Mouse (Mus musculus) right cerebral cortex, adult 18-20 months (tissue): ENCODE data around the gene Abcb9.
"Not testable (repeated sequence)": the region's sequence is repeated elsewhere in the genome, so short reads cannot be mapped to it uniquely, and the experiment has no call there.

Experiments used
- DNase-seq: peaks from one replicate; pipeline ENCODE4 v3.0.0; 2022; ENCODE audit warnings: mixed read lengths

Abcb9 gene

DNA sequence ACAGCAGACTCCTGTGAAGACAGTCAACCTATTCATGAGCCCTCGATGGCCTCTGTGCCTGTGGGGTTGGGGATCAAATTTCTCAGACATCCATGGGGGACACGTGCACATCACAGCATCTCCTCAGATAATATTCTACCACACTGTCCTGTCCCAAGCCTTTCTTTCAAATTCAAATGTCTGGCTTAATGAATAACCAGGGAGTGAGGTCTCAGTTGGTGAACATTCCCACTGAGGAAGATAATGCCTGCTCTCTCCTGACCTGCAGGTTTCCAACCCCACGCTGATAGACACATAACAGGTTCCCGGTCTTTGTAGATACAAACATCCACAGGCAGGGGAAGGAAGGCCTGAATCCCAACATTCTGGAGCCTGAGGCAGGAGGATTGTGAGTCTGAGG is 38.6 kb downstream of the Abcb9 start:
- DNase-seq, result no peak

GRCm38 (mm10) chr5:124056219-124056618 is 39.4 kb downstream of the Abcb9 start:
- DNase-seq, result no peak

DNA sequence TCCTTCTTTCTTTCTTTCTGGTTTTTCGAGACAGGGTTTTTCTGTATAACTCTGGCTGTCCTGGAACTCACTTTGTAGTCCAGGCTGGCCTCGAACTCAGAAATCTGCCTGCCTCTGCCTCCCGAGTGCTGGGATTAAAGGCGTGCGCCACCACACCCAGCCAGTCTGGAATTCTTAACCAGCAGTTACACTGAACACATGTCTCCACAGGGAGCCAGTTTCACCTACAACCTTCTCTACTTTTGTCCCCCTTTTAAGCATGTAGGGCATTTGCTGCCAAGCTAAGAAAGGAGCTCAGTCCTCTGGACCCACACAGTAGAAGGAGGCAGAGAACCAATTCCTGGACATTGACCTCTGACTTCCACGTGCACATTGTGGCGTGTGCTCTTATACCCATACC is 43.0 kb downstream of the Abcb9 start:
- not testable (repeated sequence) for DNase-seq

DNA sequence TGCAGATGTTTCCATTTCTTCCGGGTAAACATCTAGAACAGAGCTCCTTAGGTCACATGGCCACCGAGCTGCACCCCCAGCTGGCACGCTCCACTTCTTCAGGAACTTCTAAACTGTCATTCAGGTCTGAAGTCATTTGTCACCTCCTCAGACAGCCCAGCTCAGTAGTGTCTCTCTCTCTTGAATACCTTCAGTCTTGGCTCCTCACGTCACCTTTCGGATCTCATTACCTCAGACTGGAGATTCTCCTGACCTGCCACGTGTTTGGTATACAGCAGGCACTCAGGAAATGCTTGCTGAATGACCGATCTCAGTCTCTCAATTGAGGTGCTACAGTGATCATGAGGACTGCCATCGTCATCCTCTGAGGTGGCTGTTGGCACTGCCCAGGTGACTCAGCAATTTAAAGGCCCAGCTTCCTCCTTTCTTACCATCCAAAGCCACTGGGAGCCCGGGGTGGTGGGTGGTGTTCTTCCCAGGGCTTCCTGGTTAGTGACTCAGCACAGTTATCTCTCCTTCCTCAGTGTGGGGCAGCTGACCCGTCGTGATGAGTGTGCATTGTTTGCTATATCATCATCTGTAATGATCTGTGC is 43.6 kb downstream of the Abcb9 start:
- DNase-seq, result no peak

GRCm38 (mm10) chr5:124050095-124051050 is 45.2 kb downstream of the Abcb9 start:
- no peak for DNase-seq

- DNase-seq, result peak; percentile 53
Observed at GRCm38 (mm10) chr5:124049249-124050045, 46.2 kb downstream of the Abcb9 start.

DNA sequence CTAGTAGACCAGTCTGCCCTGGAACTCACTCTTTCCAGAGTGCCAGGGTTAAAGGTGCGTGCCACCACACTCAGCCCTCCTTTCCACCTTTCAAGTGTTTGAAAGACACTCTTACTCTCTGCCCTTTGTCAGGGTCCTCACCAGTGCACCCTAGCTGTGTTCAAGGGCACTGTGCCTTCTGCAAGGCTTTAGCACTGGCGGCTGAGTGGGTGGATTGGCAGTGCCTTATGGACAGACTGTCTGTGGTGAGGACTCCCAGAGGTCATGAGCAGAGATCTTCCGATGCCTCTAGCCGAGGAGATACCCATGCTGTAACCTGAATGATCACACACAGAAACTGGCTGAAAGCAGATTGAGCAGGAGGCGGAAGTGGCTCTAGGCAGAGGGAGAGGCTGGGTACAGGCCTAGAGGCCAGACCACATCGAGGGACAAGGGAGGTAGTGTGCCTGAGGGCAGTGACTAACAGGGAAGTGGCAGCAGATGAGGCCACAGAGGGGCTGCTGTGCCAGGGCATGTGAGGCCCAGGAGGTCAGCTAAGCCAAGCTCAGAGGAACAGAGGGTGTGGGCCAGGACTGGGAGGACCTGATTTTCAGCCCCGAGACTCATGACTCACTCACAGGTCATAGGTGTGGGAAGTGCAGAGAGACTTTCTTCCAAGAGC is 48.7 kb downstream of the Abcb9 start:
- no peak for DNase-seq

DNA sequence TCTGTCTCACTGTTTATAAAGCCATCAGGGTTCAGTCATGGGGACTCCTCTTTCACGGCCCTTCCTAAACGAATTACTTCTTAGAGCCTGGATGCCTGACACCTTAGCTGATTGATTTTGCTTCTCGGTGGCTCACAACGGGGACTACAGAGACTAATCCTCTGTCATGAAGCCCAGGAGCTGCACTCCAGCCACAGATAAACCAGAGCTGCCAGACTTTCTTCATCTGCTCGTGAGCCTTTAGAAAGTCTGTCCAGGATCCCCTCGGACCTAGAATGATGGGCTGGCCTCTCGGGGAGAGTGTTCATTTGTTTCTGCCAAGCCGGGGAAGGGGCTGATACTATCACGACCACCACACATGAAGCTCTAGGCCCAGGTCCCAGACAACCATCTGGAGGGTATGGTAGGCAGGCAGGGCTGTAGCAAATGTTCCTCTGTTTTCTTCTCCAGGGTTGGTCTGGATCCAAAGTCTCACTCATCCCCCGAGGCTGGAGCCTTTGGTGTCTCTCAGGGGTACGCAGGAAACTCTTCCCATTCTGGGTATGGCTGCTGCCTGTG is 50.1 kb downstream of the Abcb9 start:
- DNase-seq, result no peak

DNA sequence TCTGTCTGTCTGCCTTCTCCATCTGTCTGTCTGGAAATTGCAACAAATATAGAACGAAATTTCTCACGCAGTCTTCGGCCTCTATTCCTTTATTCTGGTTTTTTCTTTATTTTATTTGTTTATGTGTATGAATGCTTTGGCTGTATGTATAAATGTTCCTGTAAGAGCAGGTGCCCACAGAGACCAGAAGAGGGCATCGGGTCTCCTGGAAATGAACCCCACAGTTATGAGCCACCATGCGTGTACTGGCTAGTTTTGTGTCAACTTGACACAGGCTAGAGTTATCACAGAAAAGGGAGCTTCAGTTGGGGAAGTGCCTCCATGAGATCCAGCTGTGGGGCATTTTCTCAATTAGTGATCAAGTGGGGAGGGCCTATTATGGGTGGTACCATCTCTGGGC is 51.6 kb downstream of the Abcb9 start:
- no peak for DNase-seq

- DNase-seq, result peak; percentile 92
Observed at GRCm38 (mm10) chr5:124043212-124043978, 52.2 kb downstream of the Abcb9 start.

GRCm38 (mm10) chr5:124041097-124041496 is 54.5 kb downstream of the Abcb9 start:
- no peak for DNase-seq

DNA sequence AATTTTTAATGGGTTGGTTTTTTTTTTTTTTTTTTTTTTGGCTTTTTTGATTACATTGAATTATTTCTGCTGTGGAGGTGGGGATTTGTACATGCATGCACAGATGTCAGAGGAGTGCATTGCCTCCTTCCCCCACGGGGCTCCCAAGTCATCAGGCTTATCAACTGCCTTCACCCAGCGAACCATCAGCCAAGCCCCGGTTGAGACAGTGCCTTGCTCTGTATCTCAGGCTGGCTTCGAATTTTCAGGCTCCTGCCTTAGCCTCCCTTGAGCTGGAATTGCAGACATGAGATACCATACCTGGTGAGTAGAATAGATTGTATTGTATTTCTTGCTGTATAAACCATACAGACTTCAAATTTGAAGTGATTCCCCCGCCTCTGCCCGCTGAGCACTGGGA is 56.0 kb downstream of the Abcb9 start:
- DNase-seq, result no peak

DNA sequence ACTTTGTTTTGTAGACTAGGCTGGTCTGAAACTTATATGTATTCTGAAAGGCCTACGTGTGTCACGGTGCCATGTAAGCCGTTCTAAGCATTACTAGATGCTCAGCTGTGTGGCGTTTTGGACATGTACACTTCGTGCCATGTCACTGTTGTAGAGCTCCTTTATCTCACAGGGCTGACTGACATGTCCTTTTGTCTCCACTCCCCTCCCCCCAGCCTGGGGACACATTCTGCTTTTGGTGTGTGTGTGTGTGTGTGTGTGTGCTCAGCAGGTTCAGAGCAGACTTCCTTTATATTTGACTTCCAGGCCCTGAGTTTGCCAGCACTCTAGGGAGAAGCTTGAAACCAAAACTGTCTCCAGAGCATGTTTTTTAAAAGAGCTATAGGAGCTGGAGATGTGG is 58.8 kb downstream of the Abcb9 start:
- DNase-seq, result no peak

- no peak for DNase-seq
Observed at GRCm38 (mm10) chr5:124036341-124036740, 59.3 kb downstream of the Abcb9 start.

- no peak for DNase-seq
Observed at GRCm38 (mm10) chr5:124035806-124036205, 59.8 kb downstream of the Abcb9 start.

DNA sequence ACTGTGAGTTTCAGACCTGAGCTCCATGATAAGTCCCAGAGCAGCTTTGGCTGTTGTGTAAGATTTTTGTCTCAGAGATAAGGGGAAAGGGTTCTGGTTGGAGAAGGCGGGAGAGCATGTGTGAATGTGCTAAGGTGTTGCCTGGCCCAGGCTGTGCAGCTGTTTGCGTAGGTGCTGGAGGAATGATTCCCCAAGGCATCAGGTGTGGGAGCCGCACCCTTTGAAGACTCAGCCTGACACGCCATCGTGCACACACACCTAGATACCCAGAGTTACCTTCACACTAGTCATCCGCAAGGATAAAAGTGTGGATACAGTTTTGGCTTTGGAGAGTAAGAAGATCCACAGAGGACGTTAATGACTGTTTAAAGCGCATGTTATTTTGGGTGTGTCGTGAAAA is 60.2 kb downstream of the Abcb9 start:
- no peak for DNase-seq

- DNase-seq, result no peak
Observed at GRCm38 (mm10) chr5:124034471-124034870, 61.1 kb downstream of the Abcb9 start.

DNA sequence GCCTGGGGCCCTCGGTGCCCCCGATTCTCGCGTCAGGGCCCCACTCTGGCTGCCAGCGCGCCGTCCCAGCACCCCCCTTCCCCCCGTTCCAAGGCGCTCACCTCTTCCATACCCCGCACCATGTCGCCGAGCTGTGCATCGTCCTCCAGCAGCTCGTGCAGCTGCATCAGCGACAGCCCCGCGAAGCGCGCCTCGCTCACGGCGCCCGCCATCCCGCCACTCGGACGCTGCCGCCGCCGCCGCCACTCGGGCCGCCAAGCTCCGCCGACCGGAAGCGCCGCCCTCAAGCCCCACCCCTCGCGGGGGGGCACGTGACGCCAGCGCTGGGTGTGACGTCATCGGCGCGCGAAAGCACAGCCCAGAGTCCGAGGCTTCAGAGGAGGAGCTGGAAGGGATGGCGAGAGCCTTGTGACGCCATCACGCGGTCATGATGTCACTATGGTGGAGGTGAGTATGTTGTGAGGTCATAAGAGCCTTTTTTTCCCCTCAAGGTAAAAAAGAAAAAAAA is 63.5 kb downstream of the Abcb9 start, which contains the start of gene Vps37b:
Gene Vps37b (minus strand): TSS at position 270 of the 508 bp plus-strand sequence.
- DNase-seq, result peak; percentile 92

DNA sequence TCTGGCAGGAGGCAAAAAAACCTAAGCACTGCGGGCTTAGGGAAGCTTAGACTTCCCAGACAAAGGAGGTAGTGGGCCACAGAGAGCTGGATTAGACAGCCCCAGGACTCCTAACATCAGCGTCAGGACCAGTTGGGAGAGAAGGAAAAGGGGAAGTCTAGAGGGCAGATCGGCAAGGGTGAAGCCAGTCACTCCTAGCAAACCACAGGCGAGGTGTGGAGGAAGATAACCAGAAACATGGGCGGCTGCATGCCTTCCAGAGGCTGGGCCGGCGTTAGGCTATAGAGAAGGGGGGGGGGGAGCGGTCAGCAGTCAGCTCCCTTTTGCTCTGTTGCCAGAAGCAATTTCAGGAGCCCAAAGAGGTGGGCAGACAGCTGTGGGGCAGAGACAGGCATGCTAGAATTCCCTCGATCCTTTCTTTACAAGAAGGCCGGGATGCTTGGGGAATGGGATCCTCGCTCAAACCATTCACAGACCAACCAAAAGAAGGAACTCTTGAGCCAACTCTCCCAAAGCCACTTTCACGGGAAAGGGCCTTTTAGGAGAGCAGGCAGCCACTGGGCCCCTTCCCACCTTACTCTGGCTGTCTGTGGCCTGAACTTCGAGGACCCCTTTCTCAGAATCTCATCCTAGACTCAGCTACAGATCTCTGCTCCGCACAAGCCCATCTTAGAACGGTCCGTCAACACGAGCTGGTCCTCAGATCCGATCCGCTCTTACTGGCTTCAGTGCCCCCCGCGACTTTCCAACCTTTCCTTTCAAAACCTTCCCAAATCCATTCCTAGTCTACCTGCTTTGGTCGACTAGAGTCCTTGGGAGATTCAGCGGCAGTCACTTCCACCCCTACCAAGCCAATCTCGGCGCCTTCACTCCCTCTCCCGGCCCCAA is 64.3 kb downstream of the Abcb9 start:
- DNase-seq, result no peak

- no peak for DNase-seq
Observed at GRCm38 (mm10) chr5:124030386-124031067, 65.1 kb downstream of the Abcb9 start.
